Mouse (Mus musculus): ENCODE results near the gene Mxd4. TPM values are rescaled to one million over a fixed set of nuclear protein-coding genes. Genes with fewer than 3 reads are reported as not detected.

The Mxd4 gene
- polyA plus RNA-seq, 1 experiment from 2014 or later = 34.3 TPM

- WGBS (ENCODE audit: missing documents) = 18% methylated on average over 2 of the region's 2 CpGs
- Histone ChIP-seq H3K36me3 (ENCODE audit: inconsistent target) (peaks cover 3% of the 10 kb centered on the region; the same call in 1 of the 2 replicates), H3K4me3 (ENCODE audit: inconsistent target) (no peak overlapping the region), H3K27ac (no peak overlapping the region), H3K79me2 (ENCODE audit: inconsistent target) (peaks cover 22% of the 10 kb centered on the region; the same call in 1 of the 2 replicates)
These were observed 1.3 kb upstream of the Mxd4 start for GRCm38 (mm10) chr5:34188856-34189255.

- peaks cover 22% of the 10 kb centered on the region; the same call in 1 of the 2 replicates for H3K79me2 ChIP-seq (ENCODE audit: inconsistent target)
- H3K4me3 ChIP-seq (ENCODE audit: inconsistent target) = peak overlapping the region; percentile 49
- peaks cover 9% of the 10 kb centered on the region; the same call in 1 of the 2 replicates for H3K36me3 ChIP-seq (ENCODE audit: inconsistent target)
- under 1% methylated on average over 46 of the region's 46 CpGs for WGBS (ENCODE audit: missing documents)
- no peak overlapping the region for H3K27ac ChIP-seq
These were observed 544 bp downstream of the Mxd4 start for GRCm38 (mm10) chr5:34186961-34187391.

GRCm38 (mm10) chr5:34186391-34186790, 1.1 kb downstream of the Mxd4 start:
- Histone ChIP-seq H3K79me2 (ENCODE audit: inconsistent target) (peaks cover 22% of the 10 kb centered on the region; the same call in 1 of the 2 replicates), H3K27ac (no peak overlapping the region), H3K4me3 (ENCODE audit: inconsistent target) (peak overlapping the region; percentile 49), H3K36me3 (ENCODE audit: inconsistent target) (peaks cover 14% of the 10 kb centered on the region; the same call in 1 of the 2 replicates)
- WGBS (ENCODE audit: missing documents) = 58% methylated on average over 2 of the region's 2 CpGs

GRCm38 (mm10) chr5:34185791-34186190, 1.7 kb downstream of the Mxd4 start:
- Histone ChIP-seq H3K79me2 (ENCODE audit: inconsistent target) (peaks cover 22% of the 10 kb centered on the region; the same call in 1 of the 2 replicates), H3K36me3 (ENCODE audit: inconsistent target) (peaks cover 17% of the 10 kb centered on the region; the same call in 1 of the 2 replicates), H3K27ac (no peak overlapping the region), H3K4me3 (ENCODE audit: inconsistent target) (no peak overlapping the region)

- no peak overlapping the region for H3K4me3 ChIP-seq (ENCODE audit: inconsistent target)
- peaks cover 22% of the 10 kb centered on the region; the same call in 1 of the 2 replicates for H3K79me2 ChIP-seq (ENCODE audit: inconsistent target)
- no peak overlapping the region for H3K27ac ChIP-seq
- peaks cover 20% of the 10 kb centered on the region; the same call in 1 of the 2 replicates for H3K36me3 ChIP-seq (ENCODE audit: inconsistent target)
- 95% methylated on average over 1 of the region's 1 CpGs for WGBS (ENCODE audit: missing documents)
These were observed 2.4 kb downstream of the Mxd4 start for GRCm38 (mm10) chr5:34185051-34185580.

GRCm38 (mm10) chr5:34183976-34184375, 3.5 kb downstream of the Mxd4 start:
- no peak overlapping the region for H3K4me3 ChIP-seq (ENCODE audit: inconsistent target)
- no peak overlapping the region for H3K27ac ChIP-seq
- peaks cover 26% of the 10 kb centered on the region; the same call in 1 of the 2 replicates for H3K36me3 ChIP-seq (ENCODE audit: inconsistent target)
- WGBS (ENCODE audit: missing documents) = 94% methylated on average over 3 of the region's 3 CpGs
- peaks cover 22% of the 10 kb centered on the region; the same call in 1 of the 2 replicates for H3K79me2 ChIP-seq (ENCODE audit: inconsistent target)

- WGBS (ENCODE audit: missing documents) = 92% methylated on average over 4 of the region's 5 CpGs
- H3K36me3 ChIP-seq (ENCODE audit: inconsistent target) = peaks cover 32% of the 10 kb centered on the region; the same call in 1 of the 2 replicates
These were observed 4.2 kb downstream of the Mxd4 start for GRCm38 (mm10) chr5:34183156-34183880.

GRCm38 (mm10) chr5:34182486-34182885, 5.0 kb downstream of the Mxd4 start:
- no peak overlapping the region for H3K27ac ChIP-seq

More at GRCm38 (mm10) chr5:34183156-34183880, 4.2 kb downstream of the Mxd4 start:
- no peak overlapping the region for H3K4me3 ChIP-seq (ENCODE audit: inconsistent target)
- peaks cover 22% of the 10 kb centered on the region; the same call in 1 of the 2 replicates for H3K79me2 ChIP-seq (ENCODE audit: inconsistent target)
- no peak overlapping the region for H3K27ac ChIP-seq

GRCm38 (mm10) chr5:34177821-34178220, 9.7 kb downstream of the Mxd4 start:
- H3K36me3 ChIP-seq (ENCODE audit: inconsistent target) = peaks cover 42% of the 10 kb centered on the region
- no peak overlapping the region for H3K27ac ChIP-seq
- 96% methylated on average over 4 of the region's 4 CpGs for WGBS (ENCODE audit: missing documents)
- no peak overlapping the region for H3K4me3 ChIP-seq (ENCODE audit: inconsistent target)
- no peaks in the 10 kb centered on the region; the same call in 1 of the 2 replicates for H3K79me2 ChIP-seq (ENCODE audit: inconsistent target)

More at GRCm38 (mm10) chr5:34182486-34182885, 5.0 kb downstream of the Mxd4 start:
- H3K36me3 ChIP-seq (ENCODE audit: inconsistent target) = peaks cover 41% of the 10 kb centered on the region
- 76% methylated on average over 3 of the region's 3 CpGs for WGBS (ENCODE audit: missing documents)
- H3K79me2 ChIP-seq (ENCODE audit: inconsistent target) = peaks cover 22% of the 10 kb centered on the region; the same call in 1 of the 2 replicates
- no peak overlapping the region for H3K4me3 ChIP-seq (ENCODE audit: inconsistent target)

GRCm38 (mm10) chr5:34177091-34177490, 10.4 kb downstream of the Mxd4 start:
- H3K36me3 ChIP-seq (ENCODE audit: inconsistent target) = peaks cover 42% of the 10 kb centered on the region
- H3K27ac ChIP-seq = no peak overlapping the region
- no peaks in the 10 kb centered on the region; the same call in 1 of the 2 replicates for H3K79me2 ChIP-seq (ENCODE audit: inconsistent target)
- H3K4me3 ChIP-seq (ENCODE audit: inconsistent target) = no peak overlapping the region
- WGBS (ENCODE audit: missing documents) = 95% methylated on average over 2 of the region's 2 CpGs

- no peaks in the 10 kb centered on the region; the same call in 1 of the 2 replicates for H3K79me2 ChIP-seq (ENCODE audit: inconsistent target)
- 97% methylated on average over 9 of the region's 10 CpGs for WGBS (ENCODE audit: missing documents)
- no peak overlapping the region for H3K27ac ChIP-seq
- H3K4me3 ChIP-seq (ENCODE audit: inconsistent target) = no peak overlapping the region
- H3K36me3 ChIP-seq (ENCODE audit: inconsistent target) = peaks cover 39% of the 10 kb centered on the region
These were observed 10.8 kb downstream of the Mxd4 start for GRCm38 (mm10) chr5:34176691-34177090.

GRCm38 (mm10) chr5:34175403-34175694, 12.2 kb downstream of the Mxd4 start:
- Histone ChIP-seq H3K4me3 (ENCODE audit: inconsistent target) (no peak overlapping the region), H3K36me3 (ENCODE audit: inconsistent target) (peaks cover 33% of the 10 kb centered on the region), H3K27ac (no peak overlapping the region), H3K79me2 (ENCODE audit: inconsistent target) (no peaks in the 10 kb centered on the region)
- WGBS (ENCODE audit: missing documents) = 74% methylated on average over 5 of the region's 5 CpGs

- no peaks in the 10 kb centered on the region for H3K79me2 ChIP-seq (ENCODE audit: inconsistent target)
- no peak overlapping the region for H3K4me3 ChIP-seq (ENCODE audit: inconsistent target)
- WGBS (ENCODE audit: missing documents) = 99% methylated on average over 5 of the region's 5 CpGs
- H3K27ac ChIP-seq = no peak overlapping the region
- H3K36me3 ChIP-seq (ENCODE audit: inconsistent target) = peaks cover 27% of the 10 kb centered on the region
These were observed 12.7 kb downstream of the Mxd4 start for GRCm38 (mm10) chr5:34174550-34175402.

GRCm38 (mm10) chr5:34174021-34174420, 13.5 kb downstream of the Mxd4 start:
- no peaks in the 10 kb centered on the region for H3K79me2 ChIP-seq (ENCODE audit: inconsistent target)
- no peak overlapping the region for H3K27ac ChIP-seq
- 89% methylated on average over 2 of the region's 2 CpGs for WGBS (ENCODE audit: missing documents)
- H3K4me3 ChIP-seq (ENCODE audit: inconsistent target) = no peak overlapping the region
- H3K36me3 ChIP-seq (ENCODE audit: inconsistent target) = peaks cover 25% of the 10 kb centered on the region

Measured in macrophage (primary cell).